Mouse (Mus musculus): ENCODE data around the gene Slc7a7.

Slc7a7 gene

DNA sequence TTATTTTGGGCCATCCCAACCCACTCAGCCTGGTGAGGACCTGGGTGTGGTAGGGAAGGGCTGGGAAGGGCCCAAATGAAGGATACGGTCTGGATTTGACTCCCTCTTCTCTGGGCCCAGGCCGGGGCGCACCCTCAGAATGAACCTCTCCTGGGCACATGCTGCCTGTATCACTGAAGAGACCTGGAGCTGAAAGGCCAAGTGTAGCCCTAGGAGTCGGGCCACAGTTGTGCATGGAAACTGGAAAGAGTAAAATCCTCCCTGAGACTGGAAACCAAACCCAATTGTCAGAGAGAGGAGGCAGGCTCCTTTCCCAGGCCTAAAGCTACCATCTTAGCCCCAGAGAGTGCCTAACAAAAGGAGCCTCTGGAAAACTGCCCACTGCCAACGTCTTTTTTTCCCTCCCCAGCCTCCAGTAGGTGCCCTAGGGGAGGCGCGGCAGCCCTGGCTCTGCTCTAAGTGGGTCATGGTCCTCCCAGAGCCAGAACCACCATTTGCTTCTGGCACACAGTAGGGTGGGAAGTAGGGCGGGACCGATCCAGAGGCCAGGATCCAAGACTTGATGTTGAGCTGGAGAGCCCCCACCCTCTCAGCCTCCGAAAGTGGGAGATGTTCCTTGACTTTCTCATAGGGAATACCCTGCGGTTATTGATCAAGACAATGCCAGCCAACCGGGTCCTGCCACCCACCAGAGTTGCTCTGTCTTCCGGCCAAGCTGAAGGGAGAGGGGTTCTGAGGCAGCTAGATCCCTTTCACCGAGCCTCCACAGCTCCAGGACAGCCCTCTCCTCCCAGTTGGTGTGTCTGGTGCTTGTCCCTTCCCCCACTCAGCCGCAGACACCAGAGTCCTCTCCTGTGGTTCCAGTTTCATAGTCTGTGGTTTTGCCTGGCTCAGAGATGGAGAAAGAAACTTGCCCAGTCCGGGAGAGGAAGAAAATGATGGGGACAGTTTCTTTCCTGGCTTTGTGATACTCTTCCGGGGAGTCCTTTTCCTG is 15.6 kb upstream of the Slc7a7 start:
- DNase-seq (ENCODE audit: low spot score in 2 of 2) = no peak

DNA sequence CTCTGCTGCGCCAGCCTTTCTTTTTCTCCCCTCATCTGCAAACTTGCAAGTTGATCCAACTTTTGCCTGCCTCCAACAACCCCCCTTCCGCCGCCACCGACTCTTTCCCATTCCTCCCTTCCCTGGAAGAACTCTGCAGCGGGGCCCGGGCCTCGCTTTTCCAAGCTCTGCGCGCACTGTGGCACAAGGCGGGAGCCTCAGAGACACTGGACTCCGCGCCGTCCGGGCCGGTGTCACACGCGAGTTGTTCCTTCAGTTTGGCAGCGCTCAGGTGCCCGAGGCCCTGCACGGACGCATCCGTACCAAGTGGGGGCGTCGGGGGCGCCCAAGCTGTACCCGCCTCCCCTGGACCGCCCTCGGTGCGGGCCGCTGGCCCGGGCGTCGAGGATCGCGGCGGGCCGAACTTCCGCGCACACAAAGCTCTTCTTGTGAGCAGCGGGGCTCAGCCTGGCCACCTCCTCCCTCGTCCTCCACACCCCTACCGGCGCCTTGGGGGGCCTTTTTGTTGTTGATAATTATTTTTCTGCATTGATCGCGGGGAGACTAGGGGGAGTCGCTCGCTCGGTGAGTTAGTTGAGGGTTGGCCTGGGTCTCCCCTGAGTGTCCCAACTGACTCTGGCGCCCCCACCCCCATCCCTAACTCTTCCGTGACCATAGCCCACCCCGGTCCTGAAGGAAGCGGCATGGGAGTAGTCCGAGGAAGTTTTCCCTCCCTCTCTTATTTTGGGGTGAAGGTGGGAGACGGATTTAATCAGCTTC is 14.7 kb upstream of the Slc7a7 start:
- no peak for DNase-seq (ENCODE audit: low spot score in 2 of 2)

DNA sequence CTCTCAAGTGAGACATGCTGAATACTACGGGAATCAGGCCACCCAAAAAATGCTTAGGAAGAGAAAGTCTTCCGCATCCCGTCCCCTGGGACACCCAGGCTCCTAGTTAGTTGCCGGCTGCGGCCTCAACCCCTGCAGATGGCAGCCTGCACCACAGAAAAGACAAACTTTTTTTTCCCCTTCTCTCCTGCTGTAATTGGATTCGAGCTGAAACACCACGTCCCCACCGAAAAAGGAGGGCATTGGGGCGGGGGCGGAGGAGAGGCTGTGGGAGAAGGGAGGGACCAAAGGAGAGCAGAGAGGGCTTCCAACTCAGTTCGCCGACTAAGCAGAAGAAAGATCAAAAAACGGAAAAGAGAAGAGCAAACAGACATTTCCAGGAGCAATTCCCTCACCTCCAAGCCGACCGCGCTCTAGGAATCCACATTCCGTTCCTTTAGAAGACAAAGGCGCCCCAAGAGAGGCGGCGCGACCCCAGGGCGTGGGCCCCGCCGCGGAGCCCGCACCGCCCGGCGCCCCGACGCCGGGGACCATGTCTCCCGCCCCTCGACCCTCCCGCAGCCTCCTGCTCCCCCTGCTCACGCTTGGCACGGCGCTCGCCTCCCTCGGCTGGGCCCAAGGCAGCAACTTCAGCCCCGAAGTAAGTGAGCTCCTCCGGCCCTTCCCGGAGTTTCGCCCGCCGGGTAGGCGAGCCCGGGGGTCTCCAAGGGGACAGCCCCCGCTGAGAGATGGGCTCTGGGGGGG is 13.9 kb upstream of the Slc7a7 start, which contains the start of gene Mmp14:
Gene Mmp14 (plus strand): TSS at position 279 of the 744 bp plus-strand sequence.
- DNase-seq (ENCODE audit: low spot score in 2 of 2) = peak; percentile 16 to 20

DNA sequence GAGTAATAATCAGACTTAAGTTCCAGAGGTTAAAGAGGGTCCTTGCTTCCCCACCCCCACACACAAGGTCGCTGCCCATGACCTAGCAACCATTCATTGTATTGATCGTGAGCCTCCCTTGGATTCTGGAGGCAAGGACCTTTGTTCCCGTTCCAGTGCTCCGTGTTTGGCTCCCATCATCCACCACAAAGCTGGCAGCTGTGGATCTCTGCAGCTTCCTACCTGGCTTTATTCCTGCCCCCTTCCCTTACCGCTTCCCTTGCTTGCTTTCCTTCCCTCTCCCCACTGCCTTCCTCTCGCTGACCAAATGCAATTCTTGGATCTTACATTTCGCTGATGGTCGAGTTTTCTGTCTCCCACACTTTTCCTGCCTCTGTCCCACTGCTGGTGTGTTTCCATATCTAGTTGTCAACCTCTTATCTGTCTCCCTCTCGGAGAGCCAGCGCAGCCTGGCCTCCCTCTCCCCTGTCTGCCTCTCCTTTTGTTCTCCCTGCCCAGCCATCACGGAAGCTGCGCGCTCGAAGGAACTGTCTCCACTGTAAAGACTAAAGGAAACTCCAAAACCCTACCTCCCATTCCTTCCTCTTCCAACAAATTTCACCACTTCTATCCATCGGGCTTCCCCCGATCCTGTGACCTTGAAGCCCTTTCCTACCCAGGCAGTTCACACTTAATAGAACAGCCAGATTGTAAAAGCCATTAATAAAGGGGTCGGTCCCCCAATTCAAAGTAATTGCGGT is 13.0 kb upstream of the Slc7a7 start:
- DNase-seq (ENCODE audit: low spot score in 2 of 2) = no peak

DNA sequence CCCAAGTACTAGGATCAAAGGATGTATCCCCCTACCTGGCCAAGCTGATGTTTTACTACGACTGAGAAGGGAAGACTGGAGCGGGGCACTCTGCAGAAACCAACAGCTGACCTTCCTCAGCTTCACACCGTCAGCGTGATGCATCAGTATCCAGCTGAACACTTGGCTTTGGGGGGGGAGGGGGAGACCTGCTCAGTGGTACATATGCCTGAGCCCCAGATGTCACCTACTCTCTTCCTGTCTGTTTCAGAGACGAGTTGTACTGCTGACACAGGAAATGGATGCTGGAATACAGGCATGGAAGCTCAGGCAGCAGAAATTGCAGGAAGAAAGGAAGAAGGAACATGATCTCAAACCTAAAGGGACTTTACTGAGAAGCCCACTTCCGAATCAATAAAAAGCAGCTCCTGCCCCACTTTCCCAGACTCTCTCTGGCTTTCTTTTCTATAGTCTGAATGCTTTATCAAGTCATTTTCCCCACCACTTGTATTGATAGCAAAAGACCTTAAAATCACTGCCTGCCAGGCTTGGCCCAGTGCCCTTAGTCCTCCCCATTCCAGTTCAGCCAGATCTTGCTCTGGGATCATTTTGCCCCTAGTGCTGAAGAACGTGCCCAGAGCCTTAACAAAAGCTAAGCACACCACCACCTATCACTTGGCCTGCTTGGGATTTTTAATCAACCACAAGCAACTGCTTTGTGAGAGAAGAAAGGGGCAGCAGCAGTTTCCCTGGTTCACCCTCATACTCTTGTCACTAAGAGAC is 11.9 kb upstream of the Slc7a7 start:
- no peak for DNase-seq (ENCODE audit: low spot score in 2 of 2)

DNA sequence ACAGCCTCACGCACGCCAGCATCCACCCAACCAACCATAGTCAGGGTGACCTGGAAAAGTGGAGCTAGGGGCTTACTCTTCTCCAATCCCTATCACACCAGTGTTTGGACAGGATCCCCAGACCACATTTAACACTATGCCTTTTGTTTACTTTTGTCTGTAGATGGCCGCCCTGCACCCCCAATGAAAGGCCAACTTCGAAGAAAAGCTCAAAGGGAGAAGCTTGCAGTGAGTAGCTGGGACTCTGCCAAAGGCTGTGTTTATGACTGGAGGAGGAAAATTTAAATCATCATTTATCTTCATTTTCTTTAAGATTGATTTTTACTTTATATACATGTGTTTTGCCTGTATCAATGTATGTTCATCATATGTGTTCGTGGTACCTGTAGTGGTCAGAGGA is 10.8 kb upstream of the Slc7a7 start:
- no peak for DNase-seq (ENCODE audit: low spot score in 2 of 2)

DNA sequence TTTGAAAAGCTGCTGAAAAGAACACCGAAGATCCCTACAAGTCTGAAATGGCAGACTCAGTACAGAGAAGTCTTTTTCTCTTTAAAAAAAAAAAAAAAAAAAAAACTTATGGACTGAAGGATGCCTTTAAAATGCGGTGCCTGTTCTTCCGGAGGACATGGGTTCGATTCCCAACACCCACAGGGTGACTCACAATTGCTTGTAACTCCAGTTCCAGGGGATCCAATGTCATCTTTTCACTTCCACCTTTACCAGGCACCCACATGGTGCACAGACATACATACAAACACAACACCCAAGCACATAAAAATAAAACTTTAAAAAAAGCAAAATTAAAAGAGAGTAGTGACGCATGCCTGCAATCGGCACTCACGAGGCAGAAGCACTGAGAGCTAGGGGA is 10.1 kb upstream of the Slc7a7 start:
- no peak for DNase-seq (ENCODE audit: low spot score in 2 of 2)

DNA sequence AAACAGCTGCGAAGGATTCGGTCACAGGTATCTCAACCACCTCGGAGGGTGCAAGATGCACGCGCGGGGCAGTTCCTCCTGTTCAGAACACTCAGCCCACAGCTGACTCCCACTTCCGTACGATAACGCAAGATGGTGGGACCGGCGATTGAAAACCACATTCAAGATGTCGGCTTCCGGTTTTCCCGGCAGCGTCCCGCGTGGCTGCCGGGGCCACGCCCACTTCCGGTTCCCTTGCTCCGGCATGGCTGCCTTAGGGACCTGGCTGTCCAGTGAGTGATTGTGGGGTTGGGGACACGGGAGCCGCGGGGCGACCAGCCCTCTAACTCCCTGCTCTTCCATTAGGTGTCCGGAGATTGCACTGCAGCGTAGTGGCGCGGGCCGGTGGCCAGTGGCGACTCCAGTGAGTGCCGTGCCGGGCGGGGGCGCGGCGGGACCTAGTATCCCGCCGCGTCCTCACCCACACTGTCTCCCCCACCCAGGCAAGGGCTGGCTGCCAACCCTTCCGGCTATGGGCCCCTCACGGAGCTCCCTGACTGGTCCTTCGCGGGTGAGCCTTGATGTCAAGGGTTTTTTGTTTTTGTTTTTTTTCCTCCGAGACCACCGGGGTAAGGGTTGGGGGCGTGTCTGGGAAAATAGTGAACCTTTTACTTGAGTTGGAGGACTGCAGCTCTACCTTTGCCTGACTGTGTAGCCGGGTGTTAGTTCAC is 9.3 kb upstream of the Slc7a7 start, which contains the start of gene Mrpl52:
Gene Mrpl52 (plus strand): TSS at position 221 of the 710 bp plus-strand sequence.
- peak; percentile 88 to 89 for DNase-seq (ENCODE audit: low spot score in 2 of 2)

DNA sequence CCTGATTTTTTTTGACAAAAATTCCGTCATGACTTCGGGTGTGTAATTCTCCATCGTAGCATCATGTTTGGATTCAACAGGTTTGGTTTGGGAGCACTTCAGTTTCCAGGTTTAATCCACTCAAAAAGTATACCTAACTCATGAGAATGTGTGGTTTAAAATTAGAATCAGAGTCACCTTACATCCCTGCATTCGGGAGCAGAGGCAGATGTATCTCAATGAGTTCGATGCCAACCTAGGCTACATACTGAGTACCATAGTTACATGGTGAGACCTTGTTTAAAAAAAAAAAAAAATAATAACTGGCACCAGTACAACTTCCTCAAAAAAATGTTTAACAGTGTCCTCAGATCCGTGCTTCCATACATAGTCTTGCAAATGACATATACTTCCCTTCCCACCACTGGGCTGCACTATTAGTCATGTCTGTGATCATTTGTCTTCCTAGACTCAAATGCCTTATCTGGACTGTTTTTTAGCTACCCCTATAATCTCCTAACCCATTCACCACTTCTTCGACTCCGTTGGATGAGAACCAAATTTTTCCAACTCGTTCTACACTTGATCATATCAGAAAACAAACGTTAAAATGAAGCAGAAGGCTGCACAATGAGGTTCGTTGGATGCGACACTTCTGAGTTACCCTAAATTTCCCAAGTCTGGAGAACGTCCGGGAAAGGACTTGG is 8.6 kb upstream of the Slc7a7 start:
- DNase-seq (ENCODE audit: low spot score in 2 of 2) = no peak

DNA sequence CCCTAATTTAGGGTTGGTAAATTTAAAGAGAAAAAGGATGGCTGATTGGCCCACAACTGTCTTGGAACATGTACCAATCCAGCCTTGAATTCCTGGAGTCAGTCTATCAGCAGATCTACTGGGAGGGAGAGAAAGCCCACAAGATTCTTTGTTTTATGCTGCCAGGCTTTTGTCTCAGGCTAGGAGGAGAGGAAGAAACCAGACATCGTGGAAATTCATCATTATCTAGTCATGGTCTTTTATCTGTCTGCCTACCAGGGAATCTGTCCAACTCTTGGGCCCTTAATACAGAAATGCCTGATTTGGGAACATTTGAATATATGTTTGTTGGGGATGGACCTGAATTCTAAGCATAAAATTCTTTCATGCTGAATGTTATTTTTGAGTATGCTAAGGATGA is 8.0 kb upstream of the Slc7a7 start:
- no peak for DNase-seq (ENCODE audit: low spot score in 2 of 2)

DNA sequence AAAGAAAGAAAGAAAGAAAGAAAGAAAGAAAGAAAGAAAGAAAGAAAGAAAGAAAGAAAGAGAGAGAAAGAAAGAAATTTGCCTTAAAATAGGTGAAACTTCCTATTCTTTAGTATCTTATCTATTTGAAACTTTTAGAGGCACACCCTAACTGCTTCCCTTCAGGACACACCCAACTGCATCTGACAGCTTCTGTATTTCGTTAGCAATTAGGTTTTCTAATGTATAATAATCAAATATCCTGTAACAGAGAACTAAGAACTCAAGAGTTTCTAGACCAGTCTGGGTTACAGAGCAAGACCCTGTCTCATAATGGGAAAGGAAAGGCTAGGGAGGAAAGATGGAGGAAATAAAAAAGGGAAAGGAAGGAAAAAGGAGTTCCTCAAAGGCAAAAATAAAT is 7.1 kb upstream of the Slc7a7 start:
- DNase-seq (ENCODE audit: low spot score in 2 of 2) = no peak

DNA sequence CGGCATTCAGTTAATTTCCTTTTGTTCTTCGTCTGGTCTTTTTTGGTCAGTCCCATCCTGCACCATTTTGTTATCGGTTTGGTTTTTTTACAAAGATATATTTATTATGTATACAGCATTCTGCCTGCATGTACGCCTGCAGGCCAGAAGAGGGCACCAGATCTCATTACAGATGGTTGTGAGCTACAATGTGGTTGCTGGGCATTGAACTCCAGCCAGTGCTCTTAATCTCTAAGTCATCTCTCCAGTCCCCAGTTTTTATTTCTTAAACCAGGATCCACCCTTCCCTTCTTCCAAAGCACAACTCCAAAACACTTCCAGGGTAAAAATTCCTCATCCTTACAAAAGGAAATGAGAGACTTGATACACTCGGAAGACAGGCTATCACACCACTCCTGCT is 5.8 kb upstream of the Slc7a7 start:
- no peak for DNase-seq (ENCODE audit: low spot score in 2 of 2)

DNA sequence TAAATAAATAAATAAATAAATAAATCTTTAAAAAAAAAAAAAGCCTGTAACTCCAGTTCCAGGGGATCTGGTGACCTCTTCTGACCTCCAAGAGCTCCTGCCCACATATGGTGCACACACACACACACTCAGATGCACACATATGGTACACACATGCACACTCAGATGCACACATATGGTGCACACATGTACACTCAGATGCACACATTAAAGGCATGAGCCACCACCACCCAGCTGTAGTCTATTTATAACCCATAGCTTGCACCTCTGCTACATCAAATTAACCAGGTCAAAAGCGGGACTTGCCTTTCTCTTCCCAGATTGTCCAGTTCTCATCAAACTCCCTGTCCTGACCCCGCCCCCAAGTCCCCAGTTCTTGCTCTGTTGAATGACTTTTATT is 3.4 kb upstream of the Slc7a7 start:
- no peak for DNase-seq (ENCODE audit: low spot score in 2 of 2)

DNA sequence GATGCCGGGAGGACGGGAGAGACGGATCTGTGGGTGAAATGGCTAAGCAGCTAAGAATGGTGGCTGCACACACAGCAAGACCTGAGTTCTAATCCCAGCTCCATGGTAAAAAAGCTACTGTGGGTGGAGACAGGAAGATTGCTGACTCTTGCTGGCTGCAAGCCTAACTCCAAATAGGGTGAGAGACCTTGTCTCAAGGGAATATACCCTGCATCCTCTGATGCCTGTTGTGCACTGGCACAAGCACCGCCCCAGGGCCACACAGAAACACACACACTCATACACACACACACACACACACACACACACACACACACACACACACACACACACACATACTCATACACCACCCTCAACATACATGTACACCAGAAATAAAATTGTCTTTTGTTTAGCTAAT is 750 bp downstream of the Slc7a7 start:
- no peak for DNase-seq (ENCODE audit: low spot score in 2 of 2)

DNA sequence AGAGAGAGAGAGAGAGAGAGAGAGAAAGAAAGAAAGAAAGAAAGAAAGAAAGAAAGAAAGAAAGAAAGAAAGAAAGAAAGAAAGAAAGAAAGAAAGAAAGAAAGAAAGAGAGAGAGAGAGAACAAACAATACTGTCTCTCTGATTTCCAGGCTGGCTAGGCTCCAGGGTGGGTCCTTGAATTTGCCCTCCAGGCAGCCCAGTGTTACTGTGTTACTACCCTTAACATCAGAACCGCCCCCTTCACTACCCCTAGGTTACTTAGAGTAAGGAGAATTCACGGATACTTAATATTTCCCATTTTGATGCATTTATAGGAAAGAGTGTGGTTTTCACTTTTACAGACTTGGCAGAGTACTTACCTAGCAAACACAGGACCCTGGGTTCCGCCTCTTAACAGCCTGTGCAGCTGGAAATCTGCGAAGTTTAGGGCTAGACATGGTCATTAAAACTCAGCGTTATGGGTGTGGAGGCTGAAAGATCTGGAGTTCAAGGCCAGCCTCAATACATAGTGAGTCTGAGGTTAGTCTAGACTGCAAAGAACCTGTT is 1.3 kb downstream of the Slc7a7 start:
- no peak for DNase-seq (ENCODE audit: low spot score in 2 of 2)

DNA sequence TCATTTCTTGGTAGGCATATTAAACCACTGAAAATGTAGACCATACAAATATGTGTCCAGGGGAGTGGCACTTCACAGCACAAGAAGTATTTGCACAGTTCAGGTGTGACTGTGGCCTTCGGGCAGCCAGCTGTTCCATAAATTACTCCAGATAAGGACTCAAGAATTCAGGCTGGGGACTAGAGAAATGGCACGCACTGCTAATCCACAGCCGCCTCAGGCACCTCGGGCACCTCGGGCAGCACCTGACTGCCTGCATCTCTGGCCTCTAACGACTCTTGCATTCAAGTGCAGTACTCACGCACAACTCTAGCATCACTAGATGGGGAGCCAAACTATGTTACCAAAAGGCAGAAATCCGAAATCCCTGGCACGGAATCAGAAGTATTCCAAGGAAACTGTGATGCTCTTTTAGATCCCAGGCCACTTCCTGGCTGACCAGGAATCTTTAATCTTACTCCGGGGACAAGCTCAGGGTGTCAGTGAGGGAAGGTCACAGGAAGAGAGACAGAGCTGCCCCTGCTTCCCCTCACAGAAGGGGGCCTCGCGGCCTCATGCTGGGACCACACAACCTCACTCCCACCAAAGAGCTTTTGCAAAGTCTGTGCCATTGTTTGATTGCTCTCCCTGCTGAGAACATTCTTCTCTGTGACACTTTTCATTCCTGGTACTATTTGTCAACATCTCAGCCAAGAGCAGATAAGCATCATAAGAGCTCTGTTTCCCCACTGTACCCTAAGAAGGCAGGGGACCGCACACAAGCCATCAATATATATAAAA is 2.1 kb downstream of the Slc7a7 start:
- DNase-seq (ENCODE audit: low spot score in 2 of 2) = no peak

DNA sequence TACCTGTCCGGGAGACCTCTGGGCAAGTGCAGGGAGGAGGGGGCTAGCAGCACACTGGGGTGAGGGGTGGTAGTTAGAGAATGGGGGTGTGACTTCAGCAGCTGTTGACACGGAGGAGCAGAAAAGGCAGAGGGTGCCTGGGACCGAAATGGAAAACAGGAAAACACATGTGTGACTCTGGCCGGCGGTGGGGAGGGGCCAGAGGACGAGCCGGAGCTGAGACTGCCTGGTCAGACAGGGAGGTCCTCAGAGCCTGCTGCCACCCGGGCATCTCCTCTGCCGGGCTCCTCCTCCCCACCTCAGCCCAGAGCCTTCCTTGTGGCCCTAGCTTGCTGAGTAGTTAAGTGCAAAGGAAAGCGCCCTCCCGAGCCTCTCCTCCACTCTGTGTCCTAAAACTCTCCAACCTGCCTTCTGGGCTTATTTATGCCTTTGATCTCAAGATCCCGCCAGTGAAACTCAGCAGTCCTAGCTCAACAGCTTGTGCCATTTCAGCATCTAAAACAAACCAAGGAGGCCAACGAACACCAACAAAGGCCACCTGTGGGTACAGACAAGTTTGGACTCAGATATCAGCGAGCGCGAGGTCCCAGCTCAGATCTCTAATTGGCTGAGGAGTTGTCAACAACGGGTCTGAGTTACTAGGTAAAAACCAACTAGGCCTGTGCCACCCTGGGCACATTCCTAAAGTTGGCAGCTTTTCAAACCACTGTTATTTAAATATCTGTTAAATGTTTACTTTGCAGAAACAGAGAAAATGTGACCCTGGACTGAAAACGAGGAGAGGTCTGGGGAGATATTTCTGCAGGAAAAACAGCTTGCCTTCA is 3.5 kb downstream of the Slc7a7 start:
- DNase-seq (ENCODE audit: low spot score in 2 of 2) = no peak
